Mouse (Mus musculus): ENCODE measurements around the gene Sipa1l1. TPM values are rescaled to one million over a fixed set of nuclear protein-coding genes. Genes with fewer than 3 reads are reported as not detected.

The Sipa1l1 gene
- polyA plus RNA-seq, 1 experiment: 12.0 TPM

GRCm38 (mm10) chr12:82321397-82321796 lies 152.3 kb downstream of the Sipa1l1 start:
- H3K9me3 ChIP-seq: no peaks in the 10 kb centered on the region
- H3K4me1 ChIP-seq: peaks cover 31% of the 10 kb centered on the region
- no peak for TF ChIP-seq GATA1 (IDR thresholded peaks at IDR 0.05; ENCODE audit: borderline replicate concordance, low read length)
- TF ChIP-seq FLI1 (IDR thresholded peaks at IDR 0.05; ENCODE audit: low read length): no peak
- H3K4me3 ChIP-seq (replicated peaks): no peak overlapping the region
- H3K27me3 ChIP-seq (replicated peaks): no peaks in the 10 kb centered on the region
- H3K36me3 ChIP-seq (replicated peaks; ENCODE audit: low read length): peaks cover 9% of the 10 kb centered on the region

- Histone ChIP-seq H3K4me1 (peaks cover 34% of the 10 kb centered on the region), H3K27me3 (replicated peaks) (no peaks in the 10 kb centered on the region), H3K4me3 (replicated peaks) (no peak overlapping the region), H3K9me3 (no peaks in the 10 kb centered on the region), H3K36me3 (replicated peaks; ENCODE audit: low read length) (peaks cover 6% of the 10 kb centered on the region)
- no peak for TF ChIP-seq FLI1 (IDR thresholded peaks at IDR 0.05; ENCODE audit: low read length)
- TF ChIP-seq GATA1 (IDR thresholded peaks at IDR 0.05; ENCODE audit: borderline replicate concordance, low read length): no peak
Observed at GRCm38 (mm10) chr12:82321855-82322254, 152.7 kb downstream of the Sipa1l1 start.

DNA sequence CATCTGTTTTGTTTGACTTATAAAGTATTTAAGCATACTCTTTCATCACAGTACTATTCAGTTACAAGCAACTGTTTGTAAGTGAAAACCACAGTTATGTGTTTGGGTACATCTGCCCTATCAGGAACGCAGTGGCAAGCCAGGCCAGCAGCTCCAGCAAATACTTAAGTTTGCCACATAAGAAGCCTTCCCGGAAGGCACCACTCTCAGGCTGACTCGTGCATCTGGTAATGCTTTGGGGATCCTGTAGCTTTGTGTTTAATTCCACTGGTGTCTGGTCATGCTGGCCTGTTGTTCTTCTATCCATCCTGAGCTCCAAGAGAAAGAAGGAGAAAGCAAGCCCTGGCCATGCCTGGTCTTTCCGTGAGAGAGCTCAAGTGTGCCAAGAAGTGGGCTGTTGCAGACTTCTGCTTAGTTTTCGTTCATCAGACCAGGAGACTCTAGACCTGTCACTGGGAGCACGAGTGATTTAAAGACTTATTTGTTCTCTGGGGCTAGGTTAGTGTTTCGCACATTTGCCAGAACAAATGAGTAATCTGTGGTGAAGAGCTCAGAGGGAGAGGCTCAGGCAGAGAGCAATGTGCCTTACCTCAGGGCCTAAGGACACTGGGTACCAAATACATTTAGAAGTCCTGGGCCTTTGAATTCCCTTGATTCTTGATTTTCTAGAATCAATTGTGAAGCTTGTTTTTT lies 153.8 kb downstream of the Sipa1l1 start:
- H3K36me3 ChIP-seq (replicated peaks; ENCODE audit: low read length): peaks cover 2% of the 10 kb centered on the region
- no peak overlapping the region for H3K4me3 ChIP-seq (replicated peaks)
- H3K9me3 ChIP-seq: no peaks in the 10 kb centered on the region
- H3K4me1 ChIP-seq: peaks cover 41% of the 10 kb centered on the region
- TF ChIP-seq FLI1 (IDR thresholded peaks at IDR 0.05; ENCODE audit: low read length) (no peak), GATA1 (IDR thresholded peaks at IDR 0.05; ENCODE audit: borderline replicate concordance, low read length) (no peak)
- no peaks in the 10 kb centered on the region for H3K27me3 ChIP-seq (replicated peaks)

- Histone ChIP-seq H3K27me3 (replicated peaks) (no peaks in the 10 kb centered on the region), H3K9me3 (no peaks in the 10 kb centered on the region), H3K36me3 (replicated peaks; ENCODE audit: low read length) (peaks cover 2% of the 10 kb centered on the region), H3K4me3 (replicated peaks) (no peak overlapping the region), H3K4me1 (peaks cover 56% of the 10 kb centered on the region)
- TF ChIP-seq GATA1 (IDR thresholded peaks at IDR 0.05; ENCODE audit: borderline replicate concordance, low read length): no peak
- TF ChIP-seq FLI1 (IDR thresholded peaks at IDR 0.05; ENCODE audit: low read length): no peak
Observed at GRCm38 (mm10) chr12:82324621-82325020, 155.5 kb downstream of the Sipa1l1 start.

DNA sequence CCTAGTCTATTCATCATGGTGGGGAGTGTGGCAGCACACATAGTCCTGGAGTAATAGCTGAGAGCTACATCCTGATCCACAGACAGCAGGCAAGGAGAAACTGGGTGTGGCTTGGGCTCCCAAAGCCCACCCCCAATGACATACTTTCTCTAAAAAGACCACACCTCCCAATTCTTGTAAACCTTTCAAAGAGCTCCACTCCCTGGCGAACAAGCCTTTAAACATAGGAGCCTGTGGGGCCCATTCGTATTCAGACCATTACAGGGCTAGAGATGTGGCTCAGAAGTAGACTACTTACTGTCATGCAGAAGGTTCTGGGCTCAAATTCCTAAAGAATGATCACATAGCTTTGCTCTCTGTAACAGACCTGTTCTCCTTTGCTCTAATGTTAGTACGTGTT lies 156.4 kb downstream of the Sipa1l1 start:
- Histone ChIP-seq H3K9me3 (no peaks in the 10 kb centered on the region), H3K4me1 (peaks cover 59% of the 10 kb centered on the region), H3K36me3 (replicated peaks; ENCODE audit: low read length) (peaks cover 2% of the 10 kb centered on the region), H3K4me3 (replicated peaks) (no peak overlapping the region), H3K27me3 (replicated peaks) (no peaks in the 10 kb centered on the region)
- TF ChIP-seq GATA1 (IDR thresholded peaks at IDR 0.05; ENCODE audit: borderline replicate concordance, low read length) (no peak), FLI1 (IDR thresholded peaks at IDR 0.05; ENCODE audit: low read length) (no peak)

DNA sequence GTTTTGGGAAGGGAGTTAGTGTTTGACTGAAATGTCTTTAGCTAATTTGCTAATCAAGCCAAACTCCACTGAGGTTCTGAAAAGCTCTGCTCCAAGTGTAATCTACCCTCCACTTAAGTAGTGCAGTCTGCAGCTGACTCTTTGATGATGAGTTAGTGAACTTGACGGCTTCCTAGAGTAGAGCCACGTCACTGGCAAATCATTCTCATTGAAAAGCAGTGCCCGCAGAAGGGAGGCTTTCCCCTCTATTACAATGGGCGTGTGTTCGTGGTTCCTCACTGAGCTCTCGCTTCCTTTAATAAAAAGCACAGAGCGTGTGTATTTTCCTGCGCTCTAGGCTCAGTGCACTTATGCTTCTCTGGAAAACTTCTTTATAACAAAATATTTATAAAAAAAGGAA lies 157.3 kb downstream of the Sipa1l1 start:
- peaks cover 4% of the 10 kb centered on the region for H3K36me3 ChIP-seq (replicated peaks; ENCODE audit: low read length)
- no peaks in the 10 kb centered on the region for H3K9me3 ChIP-seq
- H3K4me3 ChIP-seq (replicated peaks): no peak overlapping the region
- peaks cover 59% of the 10 kb centered on the region for H3K4me1 ChIP-seq
- no peak for TF ChIP-seq GATA1 (IDR thresholded peaks at IDR 0.05; ENCODE audit: borderline replicate concordance, low read length)
- TF ChIP-seq FLI1 (IDR thresholded peaks at IDR 0.05; ENCODE audit: low read length): no peak
- no peaks in the 10 kb centered on the region for H3K27me3 ChIP-seq (replicated peaks)

DNA sequence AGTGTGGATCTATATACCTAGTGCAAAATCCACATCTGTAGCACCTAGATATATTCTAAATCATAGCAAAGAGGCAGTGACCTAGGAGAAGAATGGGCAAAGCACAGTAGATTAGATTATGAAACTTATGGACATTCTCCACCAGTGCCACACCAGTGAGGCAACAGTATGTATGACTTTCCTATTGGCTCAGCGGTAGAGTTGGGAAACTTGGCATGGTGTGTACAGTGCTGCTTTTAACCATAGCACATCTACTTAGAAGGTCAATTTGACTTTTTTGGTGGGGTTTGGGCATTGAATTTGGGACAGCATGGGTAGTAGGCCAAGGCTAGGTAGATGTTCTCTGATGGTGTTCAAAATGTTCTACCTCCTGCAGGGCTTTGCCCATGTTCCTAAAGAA lies 159.0 kb downstream of the Sipa1l1 start:
- no peaks in the 10 kb centered on the region for H3K9me3 ChIP-seq
- peaks cover 11% of the 10 kb centered on the region for H3K36me3 ChIP-seq (replicated peaks; ENCODE audit: low read length)
- H3K4me1 ChIP-seq: peaks cover 52% of the 10 kb centered on the region
- no peaks in the 10 kb centered on the region for H3K27me3 ChIP-seq (replicated peaks)
- H3K4me3 ChIP-seq (replicated peaks): no peak overlapping the region
- no peak for TF ChIP-seq FLI1 (IDR thresholded peaks at IDR 0.05; ENCODE audit: low read length)
- TF ChIP-seq GATA1 (IDR thresholded peaks at IDR 0.05; ENCODE audit: borderline replicate concordance, low read length): no peak

DNA sequence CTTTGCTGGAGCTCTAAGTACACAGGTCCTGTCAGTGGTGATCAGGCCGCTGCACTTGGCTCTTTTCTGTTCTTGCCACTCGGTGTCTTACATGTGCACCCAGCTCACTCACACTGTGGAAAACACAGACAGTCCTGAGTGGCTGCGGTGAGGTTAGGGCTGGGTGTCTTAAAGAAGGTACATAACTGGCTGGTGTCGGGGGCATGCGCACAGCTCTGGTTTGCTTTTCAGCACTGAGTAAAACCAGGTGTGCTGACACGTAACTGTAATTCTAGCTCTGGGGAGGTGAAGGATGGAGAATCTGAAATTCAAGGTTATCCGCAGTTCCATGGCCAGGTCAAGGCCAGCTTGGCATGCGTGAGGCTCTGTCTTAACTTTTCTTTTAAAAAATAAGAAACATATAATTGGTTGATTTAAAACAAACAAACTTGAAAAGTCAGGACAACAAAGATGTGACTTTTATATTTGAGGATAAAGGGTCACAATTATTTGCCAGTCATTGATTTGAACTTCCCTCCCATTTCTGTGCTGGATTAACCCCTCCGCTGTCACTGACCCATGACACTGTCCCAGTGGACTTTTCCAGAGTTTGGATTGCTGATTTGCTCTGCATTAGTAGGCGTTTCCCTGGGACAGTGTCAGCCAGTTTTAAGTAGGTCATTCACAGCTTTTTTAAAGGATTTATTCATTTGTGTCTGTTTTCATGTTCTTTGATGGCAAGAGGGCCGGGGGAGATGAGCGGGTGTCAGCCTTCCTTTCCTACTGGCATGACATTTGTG lies 163.9 kb downstream of the Sipa1l1 start:
- Histone ChIP-seq H3K4me3 (replicated peaks) (no peak overlapping the region), H3K36me3 (replicated peaks; ENCODE audit: low read length) (peaks cover 22% of the 10 kb centered on the region)

DNA sequence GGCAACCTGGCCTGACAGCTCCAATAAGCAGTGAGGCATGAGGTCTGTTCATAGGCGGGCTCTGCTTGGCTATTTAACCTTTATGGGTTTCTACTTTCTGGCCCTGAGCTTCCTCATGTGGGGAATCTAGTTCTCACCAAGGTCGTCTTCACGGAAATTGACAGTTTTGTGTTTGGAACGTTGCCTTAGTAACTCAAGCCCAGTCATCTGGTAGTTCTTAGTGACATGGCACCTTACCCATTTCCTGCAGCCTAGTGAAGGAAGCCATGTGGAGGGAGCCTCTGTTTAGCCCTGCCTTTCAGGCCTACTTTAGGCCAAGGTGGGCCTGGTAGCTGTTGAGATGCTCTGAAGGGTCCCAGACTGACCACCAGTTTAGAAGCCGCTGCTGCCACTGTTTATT lies 164.9 kb downstream of the Sipa1l1 start:
- Histone ChIP-seq H3K4me1 (peaks cover 43% of the 10 kb centered on the region), H3K4me3 (replicated peaks) (no peak overlapping the region), H3K36me3 (replicated peaks; ENCODE audit: low read length) (peaks cover 22% of the 10 kb centered on the region), H3K27me3 (replicated peaks) (no peaks in the 10 kb centered on the region), H3K9me3 (no peaks in the 10 kb centered on the region)
- TF ChIP-seq GATA1 (IDR thresholded peaks at IDR 0.05; ENCODE audit: borderline replicate concordance, low read length): no peak

More for the DNA sequence above, 163.9 kb downstream of the Sipa1l1 start:
- TF ChIP-seq GATA1 (IDR thresholded peaks at IDR 0.05; ENCODE audit: borderline replicate concordance, low read length) (no peak), FLI1 (IDR thresholded peaks at IDR 0.05; ENCODE audit: low read length) (no peak)
- peaks cover 48% of the 10 kb centered on the region for H3K4me1 ChIP-seq
- H3K27me3 ChIP-seq (replicated peaks): no peaks in the 10 kb centered on the region
- H3K9me3 ChIP-seq: no peaks in the 10 kb centered on the region

GRCm38 (mm10) chr12:82334550-82334949 lies 165.4 kb downstream of the Sipa1l1 start:
- Histone ChIP-seq H3K4me1 (peaks cover 43% of the 10 kb centered on the region), H3K36me3 (replicated peaks; ENCODE audit: low read length) (peaks cover 24% of the 10 kb centered on the region), H3K27me3 (replicated peaks) (peaks cover under 1% of the 10 kb centered on the region), H3K9me3 (no peaks in the 10 kb centered on the region), H3K4me3 (replicated peaks) (no peak overlapping the region)
- no peak for TF ChIP-seq FLI1 (IDR thresholded peaks at IDR 0.05; ENCODE audit: low read length)
